In genomic region chr5:39643260-39643923, GRCm38 (mm10) we compare ENCODE assay signal across 8 mouse cellular contexts.
A peak's percentile ranks its signal among the peaks of the same experiment; 100 is the strongest.
DNase-seq lines count a peak whose midpoint lies in the region; ATAC-seq and TF ChIP-seq lines count a peak whose summit lies in the region.

No protein-coding gene starts in this region.

- H3K4me2 ChIP-seq in heart, embryonic 12.5 days, result peak overlapping the region; percentile 96
- H3K4me2 ChIP-seq in forebrain, embryonic 14.5 days (ENCODE audit: low read length), result peak overlapping the region; percentile 93
- H3K4me2 ChIP-seq in limb, embryonic 14.5 days (replicated peaks; ENCODE audit: low read depth, low read length, severe bottlenecking), result peak overlapping the region; percentile 96

- peak overlapping the region; percentile 76 for H3K4me3 ChIP-seq in heart, embryonic 12.5 days
- H3K4me3 ChIP-seq in forebrain, embryonic 14.5 days (ENCODE audit: low read depth, low read length), result peak overlapping the region; percentile 74
- H3K4me3 ChIP-seq in limb, embryonic 14.5 days (replicated peaks; ENCODE audit: low read length), result peak overlapping the region; percentile 61

- H3K36me3 ChIP-seq in heart, embryonic 12.5 days, result no peaks in the 10 kb centered on the region
- H3K36me3 ChIP-seq in forebrain, embryonic 14.5 days (ENCODE audit: control insufficient read depth, insufficient read depth, low read length), result no peaks in the 10 kb centered on the region
- no peaks in the 10 kb centered on the region for H3K36me3 ChIP-seq in limb, embryonic 14.5 days (ENCODE audit: control insufficient read depth, insufficient read depth, low read length)

- H3K27me3 ChIP-seq in heart, embryonic 12.5 days (replicated peaks), result peaks cover 11% of the 10 kb centered on the region; the same call in 1 of the 2 replicates
- H3K27me3 ChIP-seq in forebrain, embryonic 14.5 days (replicated peaks; ENCODE audit: control insufficient read depth, insufficient read depth, low read length), result 0 out of 2 replicates have a peak, but pooled peaks cover 3% of the 10 kb centered on the region
- peaks cover 15% of the 10 kb centered on the region for H3K27me3 ChIP-seq in limb, embryonic 14.5 days (ENCODE audit: control insufficient read depth, insufficient read depth, low read length)

- ATAC-seq in heart, embryonic 12.5 days (ENCODE audit: insufficient number of reproducible peaks, low FRiP score), result no peak
- ATAC-seq in forebrain, embryonic 14.5 days, result no peak
- ATAC-seq in limb, embryonic 14.5 days (ENCODE audit: low FRiP score, low read depth), result no peak

- DNase-seq in heart, adult 8-10 months (ENCODE audit: low spot score), result no peak
- DNase-seq in brain, embryonic 14.5 days (ENCODE audit: low read depth), result peak; percentile 46
- DNase-seq in forebrain, embryonic 14.5 days (ENCODE audit: low spot score), result peak; percentile 37
- DNase-seq in limb, embryonic 14.5 days (ENCODE audit: low spot score), result peak; percentile 10
- peak; percentile 56 for DNase-seq in right cerebral cortex, postnatal 14 days
- no peak for DNase-seq in urinary bladder, postnatal 4 days (ENCODE audit: low spot score in 2 of 2)
- no peak for DNase-seq in spleen, postnatal 10 days (ENCODE audit: low spot score in 2 of 2)

- no peak overlapping the region for H3K27ac ChIP-seq in heart, embryonic 12.5 days (ENCODE audit: poor library complexity, severe bottlenecking)
- no peak overlapping the region for H3K27ac ChIP-seq in forebrain, embryonic 14.5 days (ENCODE audit: low read depth, low read length)
- H3K27ac ChIP-seq in limb, embryonic 14.5 days (replicated peaks; ENCODE audit: low read depth, low read length), result no peak overlapping the region

- no peak for TF ChIP-seq CTCF in brain, embryonic 14.5 days (IDR thresholded peaks at IDR 0.05; ENCODE audit: borderline replicate concordance, extremely low read depth, insufficient read depth, insufficient read length)

- peaks cover 10% of the 10 kb centered on the region; the same call in 1 of the 2 replicates for H3K4me1 ChIP-seq in heart, embryonic 12.5 days (replicated peaks)
- 0 out of 2 replicates have a peak, but pooled peaks cover 2% of the 10 kb centered on the region for H3K4me1 ChIP-seq in forebrain, embryonic 14.5 days (ENCODE audit: control insufficient read depth, insufficient read depth, low read length)
- H3K4me1 ChIP-seq in limb, embryonic 14.5 days (ENCODE audit: control insufficient read depth, insufficient read depth, low read length), result peaks cover 4% of the 10 kb centered on the region

- peak overlapping the region; percentile 72 for H3K9ac ChIP-seq in heart, embryonic 12.5 days
- peak overlapping the region; percentile 82 for H3K9ac ChIP-seq in forebrain, embryonic 14.5 days (ENCODE audit: low read length)
- H3K9ac ChIP-seq in limb, embryonic 14.5 days (ENCODE audit: low read depth, low read length, severe bottlenecking), result peak overlapping the region; percentile 55

- no peak for TF ChIP-seq POLR2A in brain, embryonic 14.5 days (IDR thresholded peaks at IDR 0.05; ENCODE audit: borderline replicate concordance, extremely low read depth, insufficient read depth, insufficient read length, poor library complexity, severe bottlenecking)
- no peak for TF ChIP-seq POLR2A in limb, embryonic 14.5 days (IDR thresholded peaks at IDR 0.05; ENCODE audit: borderline replicate concordance, extremely low read depth, insufficient read depth, insufficient read length)

- H3K9me3 ChIP-seq in heart, embryonic 12.5 days (replicated peaks), result no peaks in the 10 kb centered on the region
- no peaks in the 10 kb centered on the region for H3K9me3 ChIP-seq in forebrain, embryonic 14.5 days (replicated peaks; ENCODE audit: control insufficient read depth, low read length)
- no peaks in the 10 kb centered on the region for H3K9me3 ChIP-seq in limb, embryonic 14.5 days (ENCODE audit: control insufficient read depth, low read length)

- WGBS in heart, embryonic 12.5 days, result 5% methylated on average over 22 of the region's 22 CpGs
- 3% methylated on average over 22 of the region's 22 CpGs for WGBS in forebrain, embryonic 14.5 days
- WGBS in limb, embryonic 14.5 days, result 2% methylated on average over 22 of the region's 22 CpGs

Comparison
In these comparisons a context has a peak if more than half of its experiments do, and no peak if none do; other contexts are left out.
1. DNase-seq: peak in brain, embryonic 14.5 days (single experiment), forebrain, embryonic 14.5 days (single experiment), limb, embryonic 14.5 days (single experiment) and right cerebral cortex, postnatal 14 days (single experiment); none in heart, adult 8-10 months (single experiment), urinary bladder, postnatal 4 days (0 of 2) and spleen, postnatal 10 days (0 of 2).
2. Peak in every context shown above with its lines, with median percentiles within 50 percentile points of each other: H3K4me2 ChIP-seq, H3K4me3 ChIP-seq and H3K9ac ChIP-seq.